Mouse (Mus musculus) cerebellum, adult 2 months (tissue): ENCODE data around the gene Ppil6.

Source experiments
- CTCF ChIP-seq: fragments of 200-500 bp; IDR thresholded peaks from 2 replicates; pipeline ENCODE4 v1.5.1; 2011; ENCODE audit warnings: low read depth, mild to moderate bottlenecking, control low read depth, low read length, moderate library complexity, borderline replicate concordance; ENCODE audit not compliant: insufficient read depth
- POLR2A ChIP-seq: fragments of 200-500 bp; IDR thresholded peaks from 2 replicates; pipeline ENCODE4 v1.6.1; 2011; ENCODE audit warnings: low read length, control low read depth, borderline replicate concordance; ENCODE audit not compliant: insufficient read depth

DNA sequence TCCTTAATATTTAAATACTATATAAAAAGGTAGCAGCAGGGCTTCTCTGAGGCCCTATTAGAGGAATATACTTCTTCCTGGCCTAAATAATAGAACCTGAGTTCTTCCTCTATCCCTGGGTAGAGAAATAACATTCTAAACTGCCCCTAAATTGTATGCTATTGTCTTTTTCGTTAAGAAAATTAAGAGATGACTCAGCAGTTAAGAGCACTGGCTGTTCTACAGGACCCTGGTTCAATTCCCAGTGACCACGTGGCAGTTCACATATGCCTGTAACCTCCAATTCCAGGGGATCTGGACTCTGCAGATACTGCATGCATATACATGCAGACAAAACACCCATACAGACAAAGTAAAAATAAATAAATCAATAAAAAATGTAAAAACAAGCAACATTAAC, 53.6 kb downstream of the Ppil6 start:
- TF ChIP-seq CTCF (no peak), POLR2A (no peak)
